Mouse (Mus musculus): ENCODE data around the gene Olfr1225. TPM values are rescaled to one million over a fixed set of nuclear protein-coding genes. Genes with fewer than 3 reads are reported as not detected.

Olfr1225 gene
- not detected for polyA plus RNA-seq (2014; fragmentation: Illumina TruSeq; extraction: RNeasy Lipid Tissue Mini Kit (QIAGEN cat#74804))

GRCm38 (mm10) chr2:89174569-89174968 lies at the start of gene Olfr1225:
Gene Olfr1225, minus strand, starts transcription at chr2:89174669.

GRCm38 (mm10) chr2:89199948-89200347 lies 25.5 kb upstream of the Olfr1225 start, which contains the start of gene Olfr1226:
Gene Olfr1226, minus strand, starts transcription at chr2:89200048.

GRCm38 (mm10) chr2:89163991-89164390 lies 10.5 kb downstream of the Olfr1225 start, which contains the start of gene Olfr1224-ps1:
Gene Olfr1224-ps1, minus strand, starts transcription at chr2:89164091.

GRCm38 (mm10) chr2:89151460-89151859 lies 23.0 kb downstream of the Olfr1225 start, which contains the start of gene Olfr1223:
Gene Olfr1223, minus strand, starts transcription at chr2:89151560.

GRCm38 (mm10) chr2:89132954-89133353 lies 41.5 kb downstream of the Olfr1225 start, which contains the start of gene Olfr1222:
Gene Olfr1222, minus strand, starts transcription at chr2:89133054.

Other genes starting within 250 kb of the Olfr1225 start
- gene Olfr1211, start 236.6 kb downstream of the Olfr1225 start, polyA plus RNA-seq (2014; fragmentation: Illumina TruSeq; extraction: RNeasy Lipid Tissue Mini Kit (QIAGEN cat#74804)) = not detected
- gene Olfr1212, start 220.7 kb downstream of the Olfr1225 start, polyA plus RNA-seq (2014; fragmentation: Illumina TruSeq; extraction: RNeasy Lipid Tissue Mini Kit (QIAGEN cat#74804)) = not detected
- not detected for gene Gm13762, start 194.4 kb downstream of the Olfr1225 start, polyA plus RNA-seq (2014; fragmentation: Illumina TruSeq; extraction: RNeasy Lipid Tissue Mini Kit (QIAGEN cat#74804))
- gene Olfr1214, start 182.0 kb downstream of the Olfr1225 start, polyA plus RNA-seq (2014; fragmentation: Illumina TruSeq; extraction: RNeasy Lipid Tissue Mini Kit (QIAGEN cat#74804)) = not detected
- gene Olfr1215, start 167.7 kb downstream of the Olfr1225 start, polyA plus RNA-seq (2014; fragmentation: Illumina TruSeq; extraction: RNeasy Lipid Tissue Mini Kit (QIAGEN cat#74804)) = not detected
- not detected for gene Olfr1216, start 156.3 kb downstream of the Olfr1225 start, polyA plus RNA-seq (2014; fragmentation: Illumina TruSeq; extraction: RNeasy Lipid Tissue Mini Kit (QIAGEN cat#74804))
- not detected for gene Olfr1217, start 142.6 kb downstream of the Olfr1225 start, polyA plus RNA-seq (2014; fragmentation: Illumina TruSeq; extraction: RNeasy Lipid Tissue Mini Kit (QIAGEN cat#74804))
- gene Olfr1218, start 113.5 kb downstream of the Olfr1225 start, polyA plus RNA-seq (2014; fragmentation: Illumina TruSeq; extraction: RNeasy Lipid Tissue Mini Kit (QIAGEN cat#74804)) = not detected
- not detected for gene Olfr1219, start 91.2 kb downstream of the Olfr1225 start, polyA plus RNA-seq (2014; fragmentation: Illumina TruSeq; extraction: RNeasy Lipid Tissue Mini Kit (QIAGEN cat#74804))
- not detected for gene Olfr1220, start 67.8 kb downstream of the Olfr1225 start, polyA plus RNA-seq (2014; fragmentation: Illumina TruSeq; extraction: RNeasy Lipid Tissue Mini Kit (QIAGEN cat#74804))
- not detected for gene Olfr1221, start 57.4 kb downstream of the Olfr1225 start, polyA plus RNA-seq (2014; fragmentation: Illumina TruSeq; extraction: RNeasy Lipid Tissue Mini Kit (QIAGEN cat#74804))
- not detected for gene Olfr1222, start 41.6 kb downstream of the Olfr1225 start, polyA plus RNA-seq (2014; fragmentation: Illumina TruSeq; extraction: RNeasy Lipid Tissue Mini Kit (QIAGEN cat#74804))
- gene Olfr1223, start 23.1 kb downstream of the Olfr1225 start, polyA plus RNA-seq (2014; fragmentation: Illumina TruSeq; extraction: RNeasy Lipid Tissue Mini Kit (QIAGEN cat#74804)) = not detected
- gene Olfr1224-ps1, start 10.6 kb downstream of the Olfr1225 start, polyA plus RNA-seq (2014; fragmentation: Illumina TruSeq; extraction: RNeasy Lipid Tissue Mini Kit (QIAGEN cat#74804)) = not detected
- gene Olfr1226, start 25.4 kb upstream of the Olfr1225 start, polyA plus RNA-seq (2014; fragmentation: Illumina TruSeq; extraction: RNeasy Lipid Tissue Mini Kit (QIAGEN cat#74804)) = not detected
- not detected for gene Olfr1228, start 79.4 kb upstream of the Olfr1225 start, polyA plus RNA-seq (2014; fragmentation: Illumina TruSeq; extraction: RNeasy Lipid Tissue Mini Kit (QIAGEN cat#74804))
- gene Olfr1229, start 113.3 kb upstream of the Olfr1225 start, polyA plus RNA-seq (2014; fragmentation: Illumina TruSeq; extraction: RNeasy Lipid Tissue Mini Kit (QIAGEN cat#74804)) = not detected
- gene Olfr1230, start 122.6 kb upstream of the Olfr1225 start, polyA plus RNA-seq (2014; fragmentation: Illumina TruSeq; extraction: RNeasy Lipid Tissue Mini Kit (QIAGEN cat#74804)) = not detected
- gene Olfr1231, start 132.4 kb upstream of the Olfr1225 start, polyA plus RNA-seq (2014; fragmentation: Illumina TruSeq; extraction: RNeasy Lipid Tissue Mini Kit (QIAGEN cat#74804)) = not detected
- gene Olfr1232, start 155.0 kb upstream of the Olfr1225 start, polyA plus RNA-seq (2014; fragmentation: Illumina TruSeq; extraction: RNeasy Lipid Tissue Mini Kit (QIAGEN cat#74804)) = not detected
- gene Olfr1233, start 167.7 kb upstream of the Olfr1225 start, polyA plus RNA-seq (2014; fragmentation: Illumina TruSeq; extraction: RNeasy Lipid Tissue Mini Kit (QIAGEN cat#74804)) = not detected
- gene Olfr1234, start 190.2 kb upstream of the Olfr1225 start, polyA plus RNA-seq (2014; fragmentation: Illumina TruSeq; extraction: RNeasy Lipid Tissue Mini Kit (QIAGEN cat#74804)) = not detected
- not detected for gene Olfr1238, start 235.0 kb upstream of the Olfr1225 start, polyA plus RNA-seq (2014; fragmentation: Illumina TruSeq; extraction: RNeasy Lipid Tissue Mini Kit (QIAGEN cat#74804))
- gene Olfr1239, start 245.7 kb upstream of the Olfr1225 start, polyA plus RNA-seq (2014; fragmentation: Illumina TruSeq; extraction: RNeasy Lipid Tissue Mini Kit (QIAGEN cat#74804)) = not detected